Comparison of ENCODE assay signal across 8 mouse cellular contexts in genomic region chr15:85710179-85710578, GRCm38 (mm10). TPM values are rescaled to one million over a fixed set of nuclear protein-coding genes. Genes with fewer than 3 reads are reported as not detected.
DNase-seq lines count a peak whose midpoint lies in the region; ATAC-seq lines count a peak whose summit lies in the region.

No protein-coding gene starts in this region.

- no peak overlapping the region for H3K9ac ChIP-seq in hindbrain, embryonic 13.5 days

- H3K4me2 ChIP-seq in hindbrain, embryonic 13.5 days: no peak overlapping the region

- peaks cover 22% of the 10 kb centered on the region for H3K4me1 ChIP-seq in hindbrain, embryonic 13.5 days (replicated peaks)

- DNase-seq in heart, adult 11 months: peak; percentile 98
- DNase-seq in heart, adult 8-10 months (ENCODE audit: low spot score): no peak
- peak; percentile 86 to 92 for DNase-seq in cerebellum, adult 18-20 months
- DNase-seq in forelimb bud, embryonic 11.5 days (ENCODE audit: low read depth, low spot score): peak; percentile 78
- peak; percentile 75 to 78 for DNase-seq in layer of hippocampus, postnatal 36 days
- peak; percentile 66 to 74 for DNase-seq in right cerebral cortex, postnatal 36 days (ENCODE audit: low spot score in 2 of 2)

- H3K36me3 ChIP-seq in hindbrain, embryonic 13.5 days: peaks cover 25% of the 10 kb centered on the region

- H3K9me3 ChIP-seq in hindbrain, embryonic 13.5 days: no peaks in the 10 kb centered on the region

- no peak overlapping the region for H3K4me3 ChIP-seq in hindbrain, embryonic 13.5 days

- H3K27ac ChIP-seq in hindbrain, embryonic 13.5 days: peak overlapping the region; percentile 69

- peak; percentile 59; the same call in 1 of the 2 replicates for ATAC-seq in hindbrain, embryonic 13.5 days (ENCODE audit: low FRiP score)
- ATAC-seq in megakaryocyte-erythroid progenitor cell, adult 5-6 weeks (replicated peaks; ENCODE audit: low FRiP score, low TSS enrichment, poor library complexity, severe bottlenecking): peak; percentile 56

- H3K27me3 ChIP-seq in hindbrain, embryonic 13.5 days: peaks cover 20% of the 10 kb centered on the region

- 0% methylated on average over 3 of the region's 8 CpGs for WGBS in hindbrain, embryonic 13.5 days

RNA-seq across cellular contexts. Expression of gene Ppara, which starts 24.6 kb away (rescaled TPM):
- total RNA-seq in heart, adult 8-10 months (2022): 10 to 100 TPM; 50.2 to 79.0 (median 59.5) TPM
- polyA plus RNA-seq in hindbrain, embryonic 13.5 days (2015; fragmentation: Nextera tagmentation; extraction: Ambion mirVana): 1.2 and 1.7 TPM in 2 replicates
- total RNA-seq in layer of hippocampus, postnatal 36 days (2021): 1 to 10 TPM; 3.9 to 4.9 TPM
- total RNA-seq in megakaryocyte-erythroid progenitor cell, adult 5-6 weeks (2014; fragmentation: Nextera tagmentation): not detected in 2 replicates
- not detected in 2 replicates for total RNA-seq in megakaryocyte-erythroid progenitor cell, adult 5-6 weeks (2017)

Comparison
In these comparisons a context has a peak if more than half of its experiments do, and no peak if none do; other contexts are left out.
1. RNA of gene Ppara, which starts 24.6 kb away (total RNA-seq): 50.2 to 79.0 TPM in heart, adult 8-10 months; 3.9 to 4.9 TPM in layer of hippocampus, postnatal 36 days and not detected in megakaryocyte-erythroid progenitor cell, adult 5-6 weeks; every median in the first group is over 4 times any median in the second.